Mouse (Mus musculus): ENCODE results near the gene Rtn2. TPM values are rescaled to one million over a fixed set of nuclear protein-coding genes. Genes with fewer than 3 reads are reported as not detected.

Gene Rtn2
- total and polyA plus RNA-seq, 2 experiments: 0.62 to 0.65 TPM

GRCm38 (mm10) chr7:19290969-19291596, 8.7 kb downstream of the Rtn2 start:
- WGBS: 6% methylated on average over 20 of the region's 20 CpGs
- Histone ChIP-seq H3K4me1 (ENCODE audit: control insufficient read depth, insufficient read depth, low read length) (no peaks in the 10 kb centered on the region), H3K36me3 (ENCODE audit: control insufficient read depth, insufficient read depth, low read length) (no peaks in the 10 kb centered on the region), H3K9ac (ENCODE audit: low read depth, low read length) (no peak overlapping the region), H3K79me2 (ENCODE audit: control insufficient read depth, insufficient read depth, low read length) (no peaks in the 10 kb centered on the region), H3K27me3 (ENCODE audit: control insufficient read depth, insufficient read depth, low read length) (no peaks in the 10 kb centered on the region), H3K27ac (replicated peaks; ENCODE audit: insufficient read depth, low read depth, low read length) (no peak overlapping the region), H3K4me3 (ENCODE audit: insufficient read depth, low read depth, low read length) (peak overlapping the region; percentile 30)
- no peak for TF ChIP-seq CTCF (IDR thresholded peaks at IDR 0.05; ENCODE audit: low read depth, low read length)
- TF ChIP-seq POLR2A (IDR thresholded peaks at IDR 0.05; ENCODE audit: extremely low read depth, insufficient read depth, low read length): no peak
- DNase-seq (ENCODE audit: extremely low read depth, low read depth, low spot score): no peak

DNA sequence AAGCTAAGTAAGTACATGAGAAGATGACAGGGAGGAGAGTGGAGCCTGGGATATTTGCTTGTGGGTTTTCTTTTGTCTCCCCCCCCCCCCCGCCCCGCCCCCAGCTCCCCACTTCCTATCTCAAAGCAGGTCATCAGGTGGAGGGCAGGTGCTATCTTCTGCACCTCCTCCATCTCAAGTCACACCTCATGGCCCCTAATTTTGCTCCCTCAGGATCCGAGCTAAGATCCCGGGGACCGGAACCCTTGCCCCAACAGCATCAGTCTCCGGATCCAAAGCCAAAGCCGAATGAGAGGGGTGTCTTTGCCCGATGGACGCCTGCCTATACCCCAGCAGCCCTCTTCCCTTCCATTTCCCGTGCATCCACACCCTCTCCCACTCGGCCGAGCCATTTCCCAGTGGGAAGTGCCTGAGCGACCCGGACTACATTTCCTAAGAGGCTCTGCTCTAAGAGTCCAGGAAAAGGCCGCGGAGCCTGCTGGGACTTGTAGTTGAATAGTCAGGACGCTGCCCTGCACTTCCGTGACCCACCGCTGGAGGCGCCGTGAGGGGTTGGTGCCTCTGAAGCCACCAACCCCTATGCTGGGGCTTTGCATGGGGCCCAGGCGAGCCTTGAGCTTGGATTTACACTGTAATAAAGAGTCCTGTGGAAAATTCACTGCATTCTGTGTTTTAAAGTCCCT, 13.2 kb downstream of the Rtn2 start:
- no peaks in the 10 kb centered on the region for H3K79me2 ChIP-seq (ENCODE audit: control insufficient read depth, insufficient read depth, low read length)
- H3K9ac ChIP-seq (ENCODE audit: low read depth, low read length): peak overlapping the region; percentile 55; the same call in 1 of the 2 replicates
- H3K4me1 ChIP-seq (ENCODE audit: control insufficient read depth, insufficient read depth, low read length): no peaks in the 10 kb centered on the region
- no peaks in the 10 kb centered on the region for H3K27me3 ChIP-seq (ENCODE audit: control insufficient read depth, insufficient read depth, low read length)
- no peaks in the 10 kb centered on the region for H3K36me3 ChIP-seq (ENCODE audit: control insufficient read depth, insufficient read depth, low read length)
- WGBS: 17% methylated on average over 22 of the region's 22 CpGs
- peak; percentile 81 for DNase-seq (ENCODE audit: extremely low read depth, low read depth, low spot score)
- TF ChIP-seq CTCF (IDR thresholded peaks at IDR 0.05; ENCODE audit: low read depth, low read length) (peak; percentile 92), POLR2A (IDR thresholded peaks at IDR 0.05; ENCODE audit: extremely low read depth, insufficient read depth, low read length) (no peak)
- H3K27ac ChIP-seq (replicated peaks; ENCODE audit: insufficient read depth, low read depth, low read length): no peak overlapping the region
- peak overlapping the region; percentile 49; the same call in 1 of the 2 replicates for H3K4me3 ChIP-seq (ENCODE audit: insufficient read depth, low read depth, low read length)

- no peak for TF ChIP-seq POLR2A (IDR thresholded peaks at IDR 0.05; ENCODE audit: extremely low read depth, insufficient read depth, low read length)
- no peak for TF ChIP-seq CTCF (IDR thresholded peaks at IDR 0.05; ENCODE audit: low read depth, low read length)
- 89% methylated on average over 6 of the region's 6 CpGs for WGBS
- no peak for DNase-seq (ENCODE audit: extremely low read depth, low read depth, low spot score)
Observed at GRCm38 (mm10) chr7:19297034-19297433, 14.6 kb downstream of the Rtn2 start.

DNA sequence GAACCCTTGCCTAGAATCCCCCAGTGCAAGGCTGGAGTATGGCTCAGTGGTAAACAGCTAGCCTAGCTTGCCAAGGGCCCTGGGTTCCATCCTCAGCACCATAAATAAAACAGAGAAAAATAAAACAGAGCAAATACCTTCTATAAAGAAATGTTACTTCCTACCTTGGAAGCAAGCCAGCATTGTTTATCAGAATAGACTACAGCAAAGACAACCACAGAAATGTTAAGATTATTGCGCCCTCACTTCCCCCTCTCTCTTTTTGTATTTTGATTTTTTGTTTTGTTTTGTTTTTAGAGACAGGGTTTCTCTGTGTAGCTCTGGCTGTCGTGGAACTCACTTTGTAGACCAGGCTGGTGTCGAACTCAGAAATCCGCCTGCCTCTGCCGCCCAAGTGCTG, 15.4 kb downstream of the Rtn2 start:
- no peak overlapping the region for H3K9ac ChIP-seq (ENCODE audit: low read depth, low read length)
- no peaks in the 10 kb centered on the region for H3K4me1 ChIP-seq (ENCODE audit: control insufficient read depth, insufficient read depth, low read length)
- no peaks in the 10 kb centered on the region for H3K79me2 ChIP-seq (ENCODE audit: control insufficient read depth, insufficient read depth, low read length)
- no peaks in the 10 kb centered on the region for H3K27me3 ChIP-seq (ENCODE audit: control insufficient read depth, insufficient read depth, low read length)
- no peak overlapping the region for H3K4me3 ChIP-seq (ENCODE audit: insufficient read depth, low read depth, low read length)
- DNase-seq (ENCODE audit: extremely low read depth, low read depth, low spot score): no peak
- TF ChIP-seq POLR2A (IDR thresholded peaks at IDR 0.05; ENCODE audit: extremely low read depth, insufficient read depth, low read length) (no peak), CTCF (IDR thresholded peaks at IDR 0.05; ENCODE audit: low read depth, low read length) (no peak)
- WGBS: 85% methylated on average over 5 of the region's 5 CpGs
- H3K27ac ChIP-seq (replicated peaks; ENCODE audit: insufficient read depth, low read depth, low read length): no peak overlapping the region
- no peaks in the 10 kb centered on the region for H3K36me3 ChIP-seq (ENCODE audit: control insufficient read depth, insufficient read depth, low read length)

More at GRCm38 (mm10) chr7:19297034-19297433, 14.6 kb downstream of the Rtn2 start:
- H3K4me3 ChIP-seq (ENCODE audit: insufficient read depth, low read depth, low read length): no peak overlapping the region
- H3K36me3 ChIP-seq (ENCODE audit: control insufficient read depth, insufficient read depth, low read length): no peaks in the 10 kb centered on the region
- H3K9ac ChIP-seq (ENCODE audit: low read depth, low read length): no peak overlapping the region
- no peaks in the 10 kb centered on the region for H3K27me3 ChIP-seq (ENCODE audit: control insufficient read depth, insufficient read depth, low read length)
- no peak overlapping the region for H3K27ac ChIP-seq (replicated peaks; ENCODE audit: insufficient read depth, low read depth, low read length)
- no peaks in the 10 kb centered on the region for H3K79me2 ChIP-seq (ENCODE audit: control insufficient read depth, insufficient read depth, low read length)
- H3K4me1 ChIP-seq (ENCODE audit: control insufficient read depth, insufficient read depth, low read length): no peaks in the 10 kb centered on the region

DNA sequence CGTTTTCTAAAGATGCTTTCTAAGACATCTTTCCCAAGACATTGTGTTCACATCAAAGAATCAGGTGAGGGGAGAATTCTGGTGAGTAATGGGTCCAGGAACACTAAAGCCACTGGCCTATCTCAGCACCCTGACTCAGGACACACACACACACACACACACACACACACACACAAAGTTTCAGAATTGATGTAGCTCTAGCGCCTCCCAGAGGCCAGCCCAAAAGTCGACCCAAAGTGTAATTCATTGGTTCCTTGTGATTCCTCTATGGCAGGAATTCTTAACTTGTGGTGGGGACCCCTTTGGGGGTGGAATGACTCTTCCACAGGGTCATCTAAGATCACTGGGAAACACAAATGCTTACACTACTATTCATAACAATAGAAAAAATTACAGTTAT, 16.8 kb downstream of the Rtn2 start:
- Histone ChIP-seq H3K9ac (ENCODE audit: low read depth, low read length) (no peak overlapping the region), H3K4me3 (ENCODE audit: insufficient read depth, low read depth, low read length) (no peak overlapping the region), H3K27me3 (ENCODE audit: control insufficient read depth, insufficient read depth, low read length) (no peaks in the 10 kb centered on the region), H3K27ac (replicated peaks; ENCODE audit: insufficient read depth, low read depth, low read length) (no peak overlapping the region), H3K79me2 (ENCODE audit: control insufficient read depth, insufficient read depth, low read length) (no peaks in the 10 kb centered on the region), H3K4me1 (ENCODE audit: control insufficient read depth, insufficient read depth, low read length) (no peaks in the 10 kb centered on the region), H3K36me3 (ENCODE audit: control insufficient read depth, insufficient read depth, low read length) (no peaks in the 10 kb centered on the region)
- DNase-seq (ENCODE audit: extremely low read depth, low read depth, low spot score): peak; percentile 49
- TF ChIP-seq POLR2A (IDR thresholded peaks at IDR 0.05; ENCODE audit: extremely low read depth, insufficient read depth, low read length) (no peak), CTCF (IDR thresholded peaks at IDR 0.05; ENCODE audit: low read depth, low read length) (peak; percentile 61)
- 13% methylated on average over 3 of the region's 3 CpGs for WGBS
